Mouse (Mus musculus) spleen, postnatal 14 days (tissue): ENCODE data around the gene Nup85.

Experiments
- DNase-seq, 2 experiments: peaks; one replicate each; pipeline ENCODE4 v3.0.0; 2021 to 2022; ENCODE audit warnings: low spot score in 2 of 2

Nup85 gene

GRCm38 (mm10) chr11:115632247-115632646 is 68.0 kb downstream of the Nup85 start:
- no peak for DNase-seq

GRCm38 (mm10) chr11:115632862-115633261 is 68.6 kb downstream of the Nup85 start:
- DNase-seq = no peak
